Mouse (Mus musculus): ENCODE measurements around the gene Slc9a3r2. TPM values are rescaled to one million over a fixed set of nuclear protein-coding genes. Genes with fewer than 3 reads are reported as not detected.

Slc9a3r2 gene
- total RNA-seq, 2 experiments from 2014 or later = 61.8 to 75.0 TPM

DNA sequence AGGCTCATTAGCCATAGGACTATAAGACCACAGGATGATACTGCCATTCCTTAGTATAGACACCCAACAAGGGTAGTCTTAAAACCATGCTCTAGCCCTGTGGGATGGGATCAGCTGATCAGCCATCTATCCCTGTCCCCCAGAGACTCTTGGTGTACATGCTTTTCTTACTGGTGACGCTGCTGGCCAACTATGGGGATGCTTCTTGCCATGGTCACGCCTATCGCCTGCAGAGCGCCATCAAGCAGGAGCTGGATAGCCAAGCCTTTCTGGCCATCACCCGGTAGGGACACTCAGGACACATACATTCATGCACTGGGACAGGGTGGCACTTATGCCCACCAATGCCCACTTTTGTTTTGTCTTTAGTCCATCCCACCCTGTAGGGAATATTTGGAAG lies 58.4 kb downstream of the Slc9a3r2 start:
- DNase-seq = no peak

DNA sequence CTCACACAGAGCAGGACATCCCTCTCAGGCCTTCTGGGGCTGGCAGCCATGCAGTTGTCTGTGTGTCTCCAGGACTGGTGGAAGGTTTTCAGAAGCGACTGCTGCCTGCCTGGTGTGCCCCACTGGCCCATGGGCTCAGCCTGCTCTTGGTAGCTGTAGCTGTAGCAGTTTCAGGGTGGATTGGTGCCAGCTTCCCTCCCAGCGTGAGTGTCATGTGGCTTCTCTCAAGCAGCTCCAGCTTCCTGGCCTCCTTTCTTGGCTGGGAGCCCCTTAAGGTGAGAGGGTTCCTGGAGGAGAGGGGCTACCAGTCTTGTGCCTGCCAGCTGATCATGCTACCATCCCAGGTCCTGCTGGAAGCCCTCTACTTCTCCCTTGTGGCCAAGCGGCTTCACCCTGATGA lies 59.2 kb downstream of the Slc9a3r2 start:
- DNase-seq = peak; percentile 57

Small RNA genes within 50 kb of the gene (microRNA-seq; reads per million reads assigned to microRNA genes)
- 0.35 to 0.61 reads per million in 2 experiments for gene Gm24589

Other genes starting within 250 kb of the Slc9a3r2 start
- gene Rnps1, start 235.8 kb downstream of the Slc9a3r2 start, total RNA-seq (2021) = 100 to 1,000 TPM; 130 to 135 TPM
- gene Eci1, start 223.7 kb downstream of the Slc9a3r2 start, total RNA-seq (2021) = 100 to 1,000 TPM; 323 to 342 TPM
- 1 to 10 TPM; 1.0 to 1.5 TPM for gene Dnase1l2, start 207.2 kb downstream of the Slc9a3r2 start, total RNA-seq (2021)
- 10 to 100 TPM; 17.3 to 19.3 TPM for gene E4f1, start 180.0 kb downstream of the Slc9a3r2 start, total RNA-seq (2021)
- 10 to 100 TPM; 46.5 to 49.3 TPM for gene Pgp, start 179.9 kb downstream of the Slc9a3r2 start, total RNA-seq (2021)
- gene Bricd5, start 176.4 kb downstream of the Slc9a3r2 start, total RNA-seq (2021) = under 1 TPM in 1 of 2 experiments, not detected in 1; 0.29 TPM
- 10 to 100 TPM; 14.9 to 16.3 TPM for gene Mlst8, start 171.2 kb downstream of the Slc9a3r2 start, total RNA-seq (2021)
- under 1 TPM; 0.34 to 0.91 TPM for gene Caskin1, start 161.7 kb downstream of the Slc9a3r2 start, total RNA-seq (2021)
- gene Traf7, start 122.4 kb downstream of the Slc9a3r2 start, total RNA-seq (2021) = 100 to 1,000 TPM in 1 of 2 experiments, 10 to 100 TPM in 1; 97.6 to 106 TPM
- under 1 TPM; 0.27 to 0.38 TPM for gene Rab26, start 116.1 kb downstream of the Slc9a3r2 start, total RNA-seq (2021)
- gene Pkd1, start 100.5 kb downstream of the Slc9a3r2 start, total RNA-seq (2021) = 10 to 100 TPM; 50.1 to 52.6 TPM
- gene Tsc2, start 17.7 kb downstream of the Slc9a3r2 start, total RNA-seq (2021) = 10 to 100 TPM; 82.9 to 87.9 TPM
- gene Nthl1, start 17.6 kb downstream of the Slc9a3r2 start, total RNA-seq (2021) = 1 to 10 TPM; 4.0 TPM
- gene Npw, start 8.1 kb upstream of the Slc9a3r2 start, total RNA-seq (2021) = not detected
- gene Zfp598, start 19.4 kb upstream of the Slc9a3r2 start, total RNA-seq (2021) = 10 to 100 TPM; 26.0 to 26.6 TPM
- under 1 TPM; 0.14 to 0.27 TPM for gene Syngr3, start 39.6 kb upstream of the Slc9a3r2 start, total RNA-seq (2021)
- 10 to 100 TPM; 23.3 to 25.6 TPM for gene Gfer, start 45.8 kb upstream of the Slc9a3r2 start, total RNA-seq (2021)
- 1 to 10 TPM; 1.9 to 2.1 TPM for gene Noxo1, start 45.9 kb upstream of the Slc9a3r2 start, total RNA-seq (2021)
- 10 to 100 TPM; 25.2 to 29.2 TPM for gene Tbl3, start 57.3 kb upstream of the Slc9a3r2 start, total RNA-seq (2021)
- gene Rnf151, start 67.7 kb upstream of the Slc9a3r2 start, total RNA-seq (2021) = not detected
- gene Rps2, start 67.8 kb upstream of the Slc9a3r2 start, total RNA-seq (2021) = 100 to 1,000 TPM; 734 to 782 TPM
- gene Ndufb10, start 74.2 kb upstream of the Slc9a3r2 start, total RNA-seq (2021) = 100 to 1,000 TPM; 684 to 725 TPM
- gene Rpl3l, start 77.5 kb upstream of the Slc9a3r2 start, total RNA-seq (2021) = 10 to 100 TPM; 19.5 TPM
- 10 to 100 TPM; 74.4 to 83.3 TPM for gene Msrb1, start 86.3 kb upstream of the Slc9a3r2 start, total RNA-seq (2021)
- gene Hs3st6, start 102.7 kb upstream of the Slc9a3r2 start, total RNA-seq (2021) = under 1 TPM in 1 of 2 experiments, not detected in 1; 0.20 TPM
- under 1 TPM in 1 of 2 experiments, not detected in 1; 0.16 TPM for gene Meiob, start 154.0 kb upstream of the Slc9a3r2 start, total RNA-seq (2021)
- gene Hagh, start 189.8 kb upstream of the Slc9a3r2 start, total RNA-seq (2021) = 10 to 100 TPM; 77.6 to 82.3 TPM
- gene Fahd1, start 200.0 kb upstream of the Slc9a3r2 start, total RNA-seq (2021) = 10 to 100 TPM; 50.3 to 53.0 TPM
- gene Igfals, start 215.7 kb upstream of the Slc9a3r2 start, total RNA-seq (2021) = 1 to 10 TPM; 2.9 to 3.5 TPM
- gene Nubp2, start 236.0 kb upstream of the Slc9a3r2 start, total RNA-seq (2021) = 10 to 100 TPM; 25.6 to 27.0 TPM
- 10 to 100 TPM; 34.8 to 38.6 TPM for gene Spsb3, start 236.3 kb upstream of the Slc9a3r2 start, total RNA-seq (2021)
- gene Eme2, start 244.8 kb upstream of the Slc9a3r2 start, total RNA-seq (2021) = 10 to 100 TPM; 24.8 to 27.1 TPM
- 10 to 100 TPM; 93.6 to 97.0 TPM for gene Mrps34, start 244.8 kb upstream of the Slc9a3r2 start, total RNA-seq (2021)
- 10 to 100 TPM; 33.6 to 42.8 TPM for gene Nme3, start 246.2 kb upstream of the Slc9a3r2 start, total RNA-seq (2021)

Data from heart, postnatal 4 days (tissue).